Mouse (Mus musculus): Measurements from ENCODE around the gene Npas3. TPM values are rescaled to one million over a fixed set of nuclear protein-coding genes. Genes with fewer than 3 reads are reported as not detected.

Gene Npas3
- total RNA-seq, 4 experiments from 2014 or later: 1.9 to 4.7 (median 2.8) TPM

GRCm38 (mm10) chr12:54067886-54068756 lies 819.6 kb downstream of the Npas3 start:
- DNase-seq: peak; percentile 13

DNA sequence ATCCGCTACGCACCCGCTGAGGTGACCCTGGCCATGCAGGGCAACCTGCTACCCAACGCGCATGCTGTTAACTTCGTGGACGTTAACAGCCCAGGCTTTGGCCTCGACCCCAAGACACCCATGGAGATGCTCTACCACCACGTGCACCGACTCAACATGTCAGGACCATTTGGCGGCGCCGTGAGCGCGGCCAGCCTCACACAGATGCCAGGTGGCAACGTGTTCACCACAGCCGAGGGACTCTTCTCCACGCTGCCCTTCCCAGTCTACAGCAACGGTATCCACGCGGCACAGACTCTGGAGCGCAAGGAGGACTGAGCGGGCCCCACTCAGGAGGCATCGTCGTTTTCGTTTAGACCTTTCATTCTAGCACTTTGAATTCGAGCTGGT lies 820.3 kb downstream of the Npas3 start:
- no peak for DNase-seq

DNA sequence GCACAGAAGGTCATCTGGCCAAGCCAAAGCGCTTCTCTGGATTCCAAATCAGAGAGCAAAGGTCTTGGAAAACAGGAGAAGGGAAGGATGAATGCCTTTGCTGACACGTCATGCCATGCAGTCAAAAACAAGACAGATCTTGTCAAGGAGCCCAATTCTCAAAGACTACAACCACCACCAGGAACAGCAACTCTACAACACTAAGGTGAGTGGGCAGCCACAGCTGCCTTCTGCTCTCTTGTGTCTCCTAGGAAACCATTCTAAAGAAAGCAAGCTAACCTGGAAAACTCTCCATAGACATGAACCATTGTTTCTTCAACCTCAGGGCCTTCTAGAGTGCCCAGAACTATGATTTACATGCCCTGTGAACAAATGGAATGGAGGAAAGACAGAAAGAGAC lies 825.5 kb downstream of the Npas3 start:
- no peak for DNase-seq

- DNase-seq: no peak
Observed at GRCm38 (mm10) chr12:54080996-54081395, 832.5 kb downstream of the Npas3 start.

GRCm38 (mm10) chr12:54093729-54094128 lies 845.3 kb downstream of the Npas3 start:
- DNase-seq: no peak

GRCm38 (mm10) chr12:54096492-54096891 lies 848.0 kb downstream of the Npas3 start:
- DNase-seq: no peak

DNA sequence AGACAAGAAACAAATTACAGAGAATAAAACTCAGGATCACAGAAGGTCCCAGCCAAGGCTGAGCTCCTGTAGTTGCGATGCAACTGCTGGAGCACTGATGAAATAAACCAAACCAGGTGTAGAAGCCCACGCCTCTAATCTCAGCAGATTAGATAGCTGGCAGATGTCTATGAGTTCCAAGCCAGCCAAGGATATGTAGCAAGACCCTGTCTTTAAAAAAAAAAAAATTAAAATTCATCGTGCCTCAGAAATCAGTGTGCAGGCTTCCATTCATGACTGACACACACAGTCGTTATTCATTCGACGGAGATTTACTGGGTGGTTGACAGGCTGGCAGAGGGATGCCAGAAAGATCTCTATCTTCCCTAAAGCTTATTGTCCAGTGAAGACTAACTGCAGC lies 849.7 kb downstream of the Npas3 start:
- no peak for DNase-seq

DNA sequence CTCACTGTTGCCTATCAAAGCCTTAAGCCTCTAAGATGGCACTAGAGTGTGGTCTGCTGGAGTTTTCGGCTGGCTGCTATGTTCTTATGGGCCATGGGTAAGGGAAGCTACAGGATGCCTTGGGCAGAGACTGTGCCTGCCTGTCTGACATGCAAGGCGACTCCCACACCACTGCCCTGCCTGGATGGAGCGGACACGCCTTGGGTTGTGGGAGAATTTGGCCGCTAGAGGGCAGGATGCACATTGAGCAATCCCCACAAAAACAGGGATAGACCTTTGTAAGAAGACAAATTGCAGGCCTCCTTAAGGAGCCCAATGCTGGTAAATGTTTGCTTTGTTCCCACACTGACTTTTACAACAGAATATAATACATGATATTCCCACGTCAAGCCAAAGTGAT lies 850.3 kb downstream of the Npas3 start:
- peak; percentile 51 for DNase-seq

GRCm38 (mm10) chr12:54099458-54099857 lies 851.0 kb downstream of the Npas3 start:
- no peak for DNase-seq

DNA sequence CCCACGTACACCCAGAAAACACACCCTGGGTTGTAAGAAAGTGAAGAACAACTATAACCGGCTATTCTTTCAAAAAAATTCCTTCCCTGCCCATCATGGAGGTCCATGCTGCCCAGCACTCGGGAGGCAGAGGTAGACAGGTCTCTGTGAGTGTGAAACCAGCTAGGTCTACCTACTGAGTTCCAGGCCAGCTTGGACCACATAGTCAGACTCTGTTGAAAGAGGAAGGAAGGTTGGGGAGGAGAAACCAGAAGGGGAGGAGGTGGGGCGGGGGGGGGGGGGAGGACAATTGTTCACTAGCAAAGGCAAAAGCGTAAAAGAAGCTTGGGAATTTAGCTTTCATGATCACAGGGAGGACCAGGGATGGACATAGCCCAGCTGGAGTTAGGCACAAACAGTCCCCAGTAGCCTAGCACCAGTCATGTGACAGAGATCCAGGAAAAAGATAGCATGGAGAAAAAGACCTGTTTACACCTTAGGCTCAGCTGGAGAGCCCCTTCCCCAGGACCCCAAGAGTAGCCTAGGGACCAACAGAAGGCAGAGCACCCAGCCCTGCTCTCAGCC lies 852.9 kb downstream of the Npas3 start:
- DNase-seq: no peak

DNA sequence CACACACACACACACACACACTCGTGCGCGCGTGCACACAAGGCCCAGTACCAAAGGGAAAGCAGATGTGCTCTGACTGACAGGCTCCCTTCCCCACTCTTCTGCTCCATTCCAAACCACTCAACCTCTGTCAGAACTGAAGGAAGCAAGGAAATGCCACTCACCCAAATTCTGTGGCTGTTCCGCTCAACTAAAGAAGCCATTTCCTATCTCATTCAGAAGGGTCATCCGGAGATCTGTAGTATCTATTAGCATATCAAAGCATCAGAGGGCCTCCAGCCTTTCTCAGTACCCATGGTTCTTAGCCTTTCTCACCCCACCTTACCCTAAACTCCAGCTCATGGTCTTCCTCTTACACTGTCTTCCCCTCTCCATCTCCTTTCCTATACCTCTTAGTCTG lies 854.0 kb downstream of the Npas3 start:
- no peak for DNase-seq

- DNase-seq: no peak
Observed at GRCm38 (mm10) chr12:54105531-54105930, 857.1 kb downstream of the Npas3 start.

DNA sequence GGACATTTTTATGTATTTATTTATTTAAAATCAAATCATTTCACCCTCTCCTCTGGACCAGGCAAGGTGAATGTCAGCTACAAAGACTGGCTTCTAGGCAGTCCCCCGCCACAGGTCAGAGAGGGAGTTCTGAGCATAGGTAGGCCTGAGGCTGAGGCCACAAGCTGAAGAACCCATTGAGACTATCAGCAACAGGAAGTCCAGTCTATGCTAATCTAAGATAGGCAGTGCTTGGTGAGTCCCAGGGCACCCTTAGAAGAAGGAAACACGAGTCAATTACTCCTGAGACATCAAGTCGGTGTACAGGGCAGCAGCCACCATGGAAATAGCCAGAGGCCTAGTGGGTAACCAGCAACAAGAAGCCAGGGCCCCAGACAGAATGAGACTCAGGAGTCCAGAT lies 857.5 kb downstream of the Npas3 start:
- DNase-seq: no peak

- no peak for DNase-seq
Observed at GRCm38 (mm10) chr12:54110342-54110741, 861.9 kb downstream of the Npas3 start.

- no peak for DNase-seq
Observed at GRCm38 (mm10) chr12:54110930-54111329, 862.5 kb downstream of the Npas3 start.

- DNase-seq: no peak
Observed at GRCm38 (mm10) chr12:54120386-54120785, 871.9 kb downstream of the Npas3 start.

DNA sequence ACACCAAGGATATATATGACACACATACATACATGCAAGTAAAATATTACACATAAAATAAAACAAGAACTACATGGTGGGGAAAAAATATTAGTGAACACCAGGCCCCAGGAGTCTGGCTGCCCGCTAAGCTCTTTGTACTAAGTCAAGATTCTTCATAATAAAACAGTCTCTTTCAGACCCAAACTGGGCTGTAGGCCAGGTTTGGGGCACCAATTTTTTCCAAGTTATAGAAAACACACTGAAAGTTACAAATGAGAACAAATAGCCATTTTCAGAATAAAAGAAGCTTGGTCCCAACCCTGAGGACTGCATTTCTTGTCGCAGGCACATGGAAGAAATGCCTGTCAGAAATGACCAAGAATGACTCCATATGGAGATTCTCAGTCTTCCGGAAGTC lies 872.8 kb downstream of the Npas3 start:
- DNase-seq: no peak
